11 mouse cellular contexts compared by ENCODE assay signal in genomic region chr2:115853221-115853620, GRCm38 (mm10).
A peak's percentile ranks its signal among the peaks of the same experiment; 100 is the strongest.
DNase-seq lines count a peak whose midpoint lies in the region; ATAC-seq and TF ChIP-seq lines count a peak whose summit lies in the region.
"Had no signal": no experiment of that assay in that cellular context is flagged by ENCODE, and none has a peak within 500 bp of the region (broad histone marks: within the 10 kb centered on the region; RNA-seq: fewer than 3 reads in every experiment).

No protein-coding gene starts in this region.

- no peak for ATAC-seq in heart, postnatal 0 days (ENCODE audit: insufficient read depth, low read depth)
- ATAC-seq in forebrain, embryonic 11.5 days (replicated peaks; ENCODE audit: low FRiP score): no peak
- ATAC-seq in hindbrain, embryonic 14.5 days (ENCODE audit: low FRiP score): no peak
- ATAC-seq in neural tube, embryonic 13.5 days (ENCODE audit: low read depth): no peak
- no peak for ATAC-seq in intestine, postnatal 0 days
- ATAC-seq: liver, postnatal 0 days had no signal

- no peak overlapping the region for H3K9ac ChIP-seq in heart, postnatal 0 days (replicated peaks; ENCODE audit: low read depth, low read length)
- H3K9ac ChIP-seq in forebrain, embryonic 11.5 days (ENCODE audit: low read length): no peak overlapping the region; the same call in 1 of the 2 replicates
- peak overlapping the region; percentile 34; the same call in 1 of the 2 replicates for H3K9ac ChIP-seq in hindbrain, embryonic 14.5 days
- H3K9ac ChIP-seq in neural tube, embryonic 13.5 days: no peak overlapping the region
- no peak overlapping the region for H3K9ac ChIP-seq in intestine, postnatal 0 days (ENCODE audit: low read depth, low read length)
- H3K9ac ChIP-seq: liver, postnatal 0 days had no signal

- H3K9me3 ChIP-seq in heart, postnatal 0 days (replicated peaks; ENCODE audit: control insufficient read depth, low read length): no peaks in the 10 kb centered on the region
- H3K9me3 ChIP-seq in forebrain, embryonic 11.5 days (ENCODE audit: control insufficient read depth, low read length): no peaks in the 10 kb centered on the region
- H3K9me3 ChIP-seq in hindbrain, embryonic 14.5 days (ENCODE audit: control insufficient read depth, low read length): no peaks in the 10 kb centered on the region
- no peaks in the 10 kb centered on the region for H3K9me3 ChIP-seq in neural tube, embryonic 13.5 days
- H3K9me3 ChIP-seq in intestine, postnatal 0 days (ENCODE audit: control insufficient read depth): no peaks in the 10 kb centered on the region

- H3K4me2 ChIP-seq in heart, postnatal 0 days (ENCODE audit: low read depth, low read length): peak overlapping the region; percentile 59; the same call in 1 of the 2 replicates
- peak overlapping the region; percentile 51 for H3K4me2 ChIP-seq in forebrain, embryonic 11.5 days (ENCODE audit: low read depth, low read length, severe bottlenecking)
- H3K4me2 ChIP-seq in hindbrain, embryonic 14.5 days (replicated peaks): peak overlapping the region; percentile 59
- H3K4me2 ChIP-seq in neural tube, embryonic 13.5 days: peak overlapping the region; percentile 58; the same call in 1 of the 2 replicates
- H3K4me2 ChIP-seq in intestine, postnatal 0 days (replicated peaks; ENCODE audit: low read depth): no peak overlapping the region

- no peak overlapping the region for H3K27ac ChIP-seq in heart, postnatal 0 days (ENCODE audit: low read depth)
- no peak overlapping the region for H3K27ac ChIP-seq in forebrain, embryonic 11.5 days (ENCODE audit: low read depth, low read length)
- peak overlapping the region; percentile 88 for H3K27ac ChIP-seq in hindbrain, embryonic 14.5 days
- H3K27ac ChIP-seq in neural tube, embryonic 13.5 days (replicated peaks): 0 out of 2 replicates have a peak overlapping the region, but pooled peaks have one; percentile 29
- no peak overlapping the region for H3K27ac ChIP-seq in intestine, postnatal 0 days (ENCODE audit: low read depth, low read length)

- DNase-seq in heart, postnatal 0 days (ENCODE audit: low spot score): no peak
- no peak for DNase-seq in heart, adult 8-10 months (ENCODE audit: low spot score)
- DNase-seq in forebrain, embryonic 11.5 days (ENCODE audit: low spot score): no peak
- no peak for DNase-seq in hindbrain, embryonic 14.5 days (ENCODE audit: low spot score)
- no peak for DNase-seq in urinary bladder, adult 2 months (ENCODE audit: low spot score)
- no peak for DNase-seq in adrenal gland, postnatal 36 days
- DNase-seq: cerebellum, adult 11 months; liver, postnatal 0 days; thymus, postnatal 36 days had no signal

- WGBS in heart, postnatal 0 days: 55% methylated on average over 4 of the region's 4 CpGs
- WGBS in forebrain, embryonic 11.5 days: 2% methylated on average over 4 of the region's 4 CpGs
- WGBS in hindbrain, embryonic 14.5 days: 13% methylated on average over 4 of the region's 4 CpGs
- 14% methylated on average over 4 of the region's 4 CpGs for WGBS in neural tube, embryonic 13.5 days
- WGBS in intestine, postnatal 0 days: 41% methylated on average over 4 of the region's 4 CpGs

- H3K36me3 ChIP-seq in heart, postnatal 0 days (replicated peaks; ENCODE audit: control insufficient read depth, insufficient read depth, low read length): no peaks in the 10 kb centered on the region
- no peaks in the 10 kb centered on the region for H3K36me3 ChIP-seq in forebrain, embryonic 11.5 days (ENCODE audit: control insufficient read depth, insufficient read depth, low read length)
- no peaks in the 10 kb centered on the region for H3K36me3 ChIP-seq in hindbrain, embryonic 14.5 days (replicated peaks; ENCODE audit: control insufficient read depth, insufficient read depth)
- H3K36me3 ChIP-seq in neural tube, embryonic 13.5 days: no peaks in the 10 kb centered on the region
- no peaks in the 10 kb centered on the region for H3K36me3 ChIP-seq in intestine, postnatal 0 days (ENCODE audit: control insufficient read depth, insufficient read depth)

- TF ChIP-seq CTCF in heart, postnatal 0 days (IDR thresholded peaks at IDR 0.05; ENCODE audit: low read depth): no peak
- TF ChIP-seq CTCF in intestine, postnatal 0 days (IDR thresholded peaks at IDR 0.05; ENCODE audit: low read depth): no peak

- peak overlapping the region; percentile 41; the same call in 1 of the 2 replicates for H3K4me3 ChIP-seq in heart, postnatal 0 days (ENCODE audit: low read depth, low read length)
- no peak overlapping the region for H3K4me3 ChIP-seq in forebrain, embryonic 11.5 days (ENCODE audit: low read depth, low read length)
- 0 out of 2 replicates have a peak overlapping the region, but pooled peaks have one; percentile 22 for H3K4me3 ChIP-seq in hindbrain, embryonic 14.5 days (replicated peaks; ENCODE audit: low read length)
- 0 out of 2 replicates have a peak overlapping the region, but pooled peaks have one; percentile 29 for H3K4me3 ChIP-seq in neural tube, embryonic 13.5 days
- H3K4me3 ChIP-seq in intestine, postnatal 0 days (ENCODE audit: low read depth, low read length): no peak overlapping the region

- H3K4me1 ChIP-seq in heart, postnatal 0 days (ENCODE audit: control insufficient read depth, insufficient read depth): peaks cover 5% of the 10 kb centered on the region
- peaks cover 18% of the 10 kb centered on the region; the same call in 1 of the 2 replicates for H3K4me1 ChIP-seq in forebrain, embryonic 11.5 days (replicated peaks; ENCODE audit: control insufficient read depth, insufficient read depth, low read length)
- H3K4me1 ChIP-seq in hindbrain, embryonic 14.5 days (replicated peaks; ENCODE audit: control insufficient read depth, insufficient read depth, low read length): peaks cover 28% of the 10 kb centered on the region
- peaks cover 58% of the 10 kb centered on the region for H3K4me1 ChIP-seq in neural tube, embryonic 13.5 days (replicated peaks)
- no peaks in the 10 kb centered on the region for H3K4me1 ChIP-seq in intestine, postnatal 0 days (replicated peaks; ENCODE audit: control insufficient read depth, insufficient read depth, low read length)

- peaks cover 49% of the 10 kb centered on the region for H3K27me3 ChIP-seq in heart, postnatal 0 days (ENCODE audit: control insufficient read depth, insufficient read depth, low read length)
- peaks cover 30% of the 10 kb centered on the region for H3K27me3 ChIP-seq in forebrain, embryonic 11.5 days (ENCODE audit: control insufficient read depth, insufficient read depth, low read length)
- peaks cover 28% of the 10 kb centered on the region for H3K27me3 ChIP-seq in hindbrain, embryonic 14.5 days (ENCODE audit: control insufficient read depth, insufficient read depth, low read length)
- H3K27me3 ChIP-seq in neural tube, embryonic 13.5 days: peaks cover 43% of the 10 kb centered on the region
- H3K27me3 ChIP-seq in intestine, postnatal 0 days (replicated peaks; ENCODE audit: control insufficient read depth, insufficient read depth, low read length): peaks cover 62% of the 10 kb centered on the region

- no peak for TF ChIP-seq EP300 in heart, postnatal 0 days (IDR thresholded peaks at IDR 0.05; ENCODE audit: low read depth)

Comparison
In these comparisons a context has a peak if more than half of its experiments do, and no peak if none do; other contexts are left out.
1. H3K27ac ChIP-seq: peak in hindbrain, embryonic 14.5 days (single experiment) and neural tube, embryonic 13.5 days (single experiment); none in heart, postnatal 0 days (single experiment), forebrain, embryonic 11.5 days (single experiment) and intestine, postnatal 0 days (single experiment).
2. H3K4me3 ChIP-seq: peak in heart, postnatal 0 days (single experiment), hindbrain, embryonic 14.5 days (single experiment) and neural tube, embryonic 13.5 days (single experiment); none in forebrain, embryonic 11.5 days (single experiment) and intestine, postnatal 0 days (single experiment).